Mouse (Mus musculus) olfactory bulb, adult 2 months (tissue): ENCODE results near the gene Plcg1.

Experiments used
- CTCF ChIP-seq: fragments of 200-500 bp; IDR thresholded peaks from 2 replicates; pipeline ENCODE4 v1.5.1; 2012; ENCODE audit warnings: low read depth, mild to moderate bottlenecking, low read length, moderate library complexity; ENCODE audit not compliant: insufficient read depth
- POLR2A ChIP-seq: fragments of 200-500 bp; IDR thresholded peaks from 2 replicates; pipeline ENCODE4 v1.6.1; 2012; ENCODE audit warnings: mild to moderate bottlenecking, low read depth, low read length, moderate library complexity; ENCODE audit not compliant: insufficient read depth

- TF ChIP-seq CTCF (no peak), POLR2A (no peak)
Observed at GRCm38 (mm10) chr2:160742161-160742609, 11.1 kb downstream of the Plcg1 start.
